Mouse (Mus musculus) small intestine, adult 10 weeks (tissue): ENCODE measurements around the gene Olfr250. TPM values are rescaled to one million over a fixed set of nuclear protein-coding genes. Genes with fewer than 3 reads are reported as not detected.

Source experiments
- polyA plus RNA-seq: library from polyadenylated mRNA; stranded (reverse); fragments of 350-450 nt; fragmentation: Illumina TruSeq; extraction: RNeasy Lipid Tissue Mini Kit (QIAGEN cat#74804); gene quantifications from one replicate; pipeline ENCODE4 v1.2.3, GENCODE M21; 2014; ENCODE audit warnings: low replicate concordance

The Olfr250 gene
- polyA plus RNA-seq = not detected

DNA sequence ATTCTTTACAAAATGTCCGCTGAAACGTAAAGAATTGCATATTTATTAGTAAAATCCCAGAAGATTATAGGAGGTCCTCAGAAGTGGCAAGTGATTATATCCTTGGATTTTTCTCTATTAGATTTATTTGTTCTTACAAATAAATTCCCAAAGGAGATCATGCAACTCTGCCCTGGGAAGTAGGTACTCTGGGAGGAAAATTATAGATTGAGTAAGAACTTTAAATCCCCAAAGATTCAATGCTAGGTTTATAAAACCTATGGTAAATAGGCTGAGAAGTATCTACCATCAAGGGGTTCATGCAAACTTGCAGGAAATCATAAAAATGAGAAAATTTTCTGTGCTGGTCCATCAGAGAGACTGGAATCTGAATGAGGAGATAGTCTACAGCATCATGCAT, at the start of gene Olfr250:
Olfr250 (plus strand) TSS at position 301 of the 400 bp plus-strand sequence.

DNA sequence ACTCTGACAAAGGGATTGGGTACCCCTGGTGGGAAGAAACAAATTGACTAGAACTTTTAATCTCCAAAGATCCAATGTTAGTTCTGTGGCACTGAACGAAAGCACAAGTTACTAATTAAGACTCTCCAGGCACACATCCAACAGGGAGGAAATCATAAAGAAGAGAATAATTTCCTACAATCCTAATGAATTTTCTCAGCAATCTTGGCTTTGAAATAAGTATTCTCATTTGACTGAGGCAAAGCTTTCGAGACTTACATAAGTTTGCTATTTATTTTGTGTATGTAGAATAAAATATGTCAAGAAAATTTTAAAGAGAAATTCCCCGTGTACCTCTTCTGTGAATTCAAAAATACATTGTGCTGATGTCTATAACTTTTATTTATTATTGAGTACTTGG, 37.9 kb upstream of the Olfr250 start, which contains the start of gene Olfr25:
Olfr25 (plus strand) TSS at position 301 of the 400 bp plus-strand sequence.

DNA sequence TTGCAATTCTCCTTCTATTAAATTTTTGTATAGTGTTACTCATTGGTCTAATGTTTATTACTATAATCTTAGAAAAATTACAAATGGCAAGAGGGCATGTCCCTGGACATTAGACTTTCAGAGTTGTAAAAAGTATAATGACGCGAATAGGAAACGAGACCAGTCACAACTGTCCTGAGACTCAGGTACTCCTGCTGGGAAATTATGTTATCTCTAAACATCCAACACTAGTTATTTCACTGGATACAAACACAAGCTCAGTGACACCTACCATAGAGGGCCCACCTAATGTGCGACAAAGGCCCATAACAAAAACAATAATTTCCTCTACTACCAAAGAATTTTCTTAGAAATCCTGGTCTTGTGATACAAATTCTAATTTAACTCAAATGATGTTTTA, 18.6 kb upstream of the Olfr250 start, which contains the start of gene Olfr898:
Olfr898 (plus strand) TSS at position 301 of the 400 bp plus-strand sequence.

DNA sequence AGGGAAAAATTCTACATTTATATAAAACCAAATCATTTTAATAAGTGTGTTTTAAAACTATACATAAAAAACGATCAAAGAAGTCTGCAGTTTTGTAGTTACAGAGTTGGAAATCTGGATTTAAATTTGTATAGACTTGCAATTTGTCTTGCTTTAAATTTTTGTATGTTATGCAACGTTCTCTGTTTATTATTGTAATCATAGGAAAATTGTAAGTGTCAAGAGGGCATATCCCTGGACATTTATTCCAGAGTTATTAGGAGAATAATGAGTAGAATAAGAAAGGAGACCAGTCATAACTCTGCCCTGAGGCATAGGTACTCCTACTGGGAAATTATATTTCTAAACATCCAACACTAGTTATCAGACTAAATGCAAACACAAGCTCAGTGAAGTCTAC, 10.1 kb downstream of the Olfr250 start, which contains the start of gene Olfr251:
Olfr251 (plus strand) TSS at position 301 of the 400 bp plus-strand sequence.

DNA sequence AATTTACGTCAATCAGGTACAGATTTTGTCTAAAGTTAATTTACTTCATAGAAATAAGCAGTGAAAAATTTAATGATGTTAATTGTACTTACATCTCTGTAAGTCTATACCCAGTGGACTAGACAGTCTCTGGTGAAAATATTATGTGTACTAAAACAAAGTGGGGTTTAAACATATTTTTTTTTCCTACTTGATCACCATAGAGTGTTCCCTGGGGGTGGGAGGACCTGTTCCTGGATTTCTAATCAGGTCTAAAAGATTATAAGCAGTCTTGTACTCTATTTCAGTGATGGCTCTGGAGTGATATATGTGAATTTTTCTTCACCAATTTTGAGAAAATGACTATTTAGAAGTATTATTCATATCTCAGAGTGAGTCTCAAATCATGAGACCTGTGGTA, 34.7 kb downstream of the Olfr250 start, which contains the start of gene Olfr147:
Olfr147 (plus strand) TSS at position 301 of the 400 bp plus-strand sequence.

Other genes starting within 250 kb of the Olfr250 start
- not detected for gene Olfr890, start 224.4 kb upstream of the Olfr250 start, polyA plus RNA-seq
- not detected for gene Olfr891, start 186.1 kb upstream of the Olfr250 start, polyA plus RNA-seq
- not detected for gene Olfr893, start 158.5 kb upstream of the Olfr250 start, polyA plus RNA-seq
- gene Olfr894, start 148.8 kb upstream of the Olfr250 start, polyA plus RNA-seq = not detected
- not detected for gene Olfr143, start 114.1 kb upstream of the Olfr250 start, polyA plus RNA-seq
- gene Olfr895, start 99.0 kb upstream of the Olfr250 start, polyA plus RNA-seq = not detected
- gene Olfr896-ps1, start 75.8 kb upstream of the Olfr250 start, polyA plus RNA-seq = not detected
- gene Olfr25, start 37.8 kb upstream of the Olfr250 start, polyA plus RNA-seq = not detected
- gene Olfr898, start 18.5 kb upstream of the Olfr250 start, polyA plus RNA-seq = not detected
- not detected for gene Olfr251, start 10.2 kb downstream of the Olfr250 start, polyA plus RNA-seq
- gene Olfr147, start 34.8 kb downstream of the Olfr250 start, polyA plus RNA-seq = not detected
- not detected for gene Olfr901, start 62.6 kb downstream of the Olfr250 start, polyA plus RNA-seq
- gene Olfr902, start 80.8 kb downstream of the Olfr250 start, polyA plus RNA-seq = not detected
- not detected for gene Olfr904, start 96.2 kb downstream of the Olfr250 start, polyA plus RNA-seq
- not detected for gene Olfr905, start 104.2 kb downstream of the Olfr250 start, polyA plus RNA-seq
- gene Olfr906, start 120.2 kb downstream of the Olfr250 start, polyA plus RNA-seq = not detected
- not detected for gene Olfr907, start 128.9 kb downstream of the Olfr250 start, polyA plus RNA-seq
- gene Olfr911-ps1, start 154.7 kb downstream of the Olfr250 start, polyA plus RNA-seq = not detected
- gene Olfr910, start 171.0 kb downstream of the Olfr250 start, polyA plus RNA-seq = not detected
- not detected for gene Olfr912, start 213.3 kb downstream of the Olfr250 start, polyA plus RNA-seq
- not detected for gene Olfr913, start 225.9 kb downstream of the Olfr250 start, polyA plus RNA-seq
- gene Olfr914, start 238.2 kb downstream of the Olfr250 start, polyA plus RNA-seq = not detected